Mouse (Mus musculus) cerebellum, adult 11-12 months (tissue): ENCODE measurements at regions not wholly inside any gene's neighbourhood (a gene's known extent, or its start where the extent isn't known, plus 50 kb on each side); places are given as distances from the start of the nearest gene placed in this dataset.
A peak's percentile ranks its signal among the peaks of the same experiment; 100 is the strongest.

Source experiments
- DNase-seq: peaks from one replicate; pipeline ENCODE4 v3.0.0; 2022

DNA sequence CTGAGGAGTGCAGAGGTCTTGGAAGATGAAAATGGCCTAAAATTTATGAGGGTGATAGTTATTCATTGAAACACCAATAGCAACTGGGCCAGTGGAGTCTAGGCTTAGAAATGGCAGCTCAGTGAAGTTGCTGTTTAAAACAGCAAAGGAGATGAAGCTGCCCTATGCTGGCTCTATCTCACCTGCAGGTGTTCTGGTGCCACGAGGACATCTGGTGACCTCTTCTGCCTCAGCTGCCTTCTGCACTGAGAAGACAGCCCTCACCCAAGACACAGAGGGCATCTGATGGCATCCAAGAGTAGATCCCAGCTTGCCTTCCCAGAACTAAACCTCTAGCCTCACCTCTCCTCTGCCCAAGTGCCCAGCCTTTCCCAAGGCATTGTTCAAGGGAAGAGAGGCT lies 187.5 kb upstream of the Sdk2 start:
- DNase-seq, result no peak

DNA sequence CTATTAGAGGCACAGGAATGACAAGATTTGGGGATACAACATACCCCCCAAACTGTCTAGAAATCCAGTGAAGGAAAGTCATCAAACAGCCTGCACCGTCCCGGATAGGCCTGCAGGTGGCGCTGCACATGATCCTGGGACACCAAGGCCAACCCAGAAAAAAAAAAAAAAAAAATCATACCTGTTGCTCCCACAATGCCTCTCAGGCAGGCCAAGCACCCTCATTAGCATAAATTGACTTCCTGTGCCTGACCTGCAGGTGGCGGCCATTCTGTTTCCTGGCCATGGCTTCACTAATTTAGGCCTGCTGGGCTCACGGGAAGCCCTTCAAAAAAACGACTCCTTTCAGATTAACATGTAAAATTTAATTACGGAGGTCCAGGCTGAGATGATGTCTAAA lies 184.8 kb upstream of the Sdk2 start:
- DNase-seq, result peak; percentile 6

DNA sequence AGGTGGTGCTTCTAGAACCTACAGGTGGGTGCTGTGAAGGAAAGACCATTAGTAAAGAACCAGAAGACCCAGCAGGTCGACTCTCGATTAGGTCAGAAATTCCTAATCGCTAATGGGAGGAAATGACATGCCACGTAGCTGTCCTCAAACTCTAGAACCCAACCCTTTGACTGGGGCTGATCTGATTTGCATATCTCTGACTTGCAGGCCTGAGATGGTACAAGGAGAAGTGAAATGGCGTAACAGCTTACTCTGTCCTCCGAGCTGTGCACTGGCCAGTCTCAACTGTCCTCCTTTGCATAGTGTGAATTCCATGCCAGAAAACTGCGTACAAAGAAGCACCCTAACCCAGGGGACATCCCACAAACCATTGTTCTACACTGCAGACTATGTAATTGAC lies 182.4 kb upstream of the Sdk2 start:
- no peak for DNase-seq

DNA sequence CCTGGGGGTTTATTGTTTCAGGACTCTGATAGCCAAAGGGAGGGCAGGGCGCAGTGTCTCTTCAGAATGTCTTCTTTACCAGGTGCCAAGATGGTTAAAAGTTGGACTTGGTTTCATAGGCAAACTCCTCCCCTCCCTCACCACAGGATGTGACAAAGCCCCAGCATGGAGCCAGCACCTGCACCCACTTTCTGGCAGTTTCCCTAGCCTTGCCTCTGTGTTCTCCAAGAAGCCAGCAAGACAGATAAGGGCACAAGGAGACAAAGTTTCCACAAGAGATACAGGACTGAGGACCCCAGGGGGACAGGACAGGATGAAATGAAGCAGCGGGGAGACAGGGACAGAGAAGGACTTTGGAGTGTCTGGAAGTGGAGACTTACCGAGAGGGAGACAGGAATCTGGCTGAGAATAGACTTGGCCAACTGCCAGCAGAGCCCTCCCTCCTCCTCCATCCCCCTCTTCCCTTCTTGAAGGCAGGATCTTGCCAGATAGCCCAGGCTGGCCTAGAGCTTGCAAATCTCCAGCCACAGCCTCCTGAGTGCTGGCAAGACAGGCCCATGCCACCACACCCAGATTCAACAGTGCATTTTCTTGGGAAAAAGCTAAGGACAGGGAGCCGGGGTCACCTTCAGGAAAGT lies 181.5 kb upstream of the Sdk2 start:
- no peak for DNase-seq

DNA sequence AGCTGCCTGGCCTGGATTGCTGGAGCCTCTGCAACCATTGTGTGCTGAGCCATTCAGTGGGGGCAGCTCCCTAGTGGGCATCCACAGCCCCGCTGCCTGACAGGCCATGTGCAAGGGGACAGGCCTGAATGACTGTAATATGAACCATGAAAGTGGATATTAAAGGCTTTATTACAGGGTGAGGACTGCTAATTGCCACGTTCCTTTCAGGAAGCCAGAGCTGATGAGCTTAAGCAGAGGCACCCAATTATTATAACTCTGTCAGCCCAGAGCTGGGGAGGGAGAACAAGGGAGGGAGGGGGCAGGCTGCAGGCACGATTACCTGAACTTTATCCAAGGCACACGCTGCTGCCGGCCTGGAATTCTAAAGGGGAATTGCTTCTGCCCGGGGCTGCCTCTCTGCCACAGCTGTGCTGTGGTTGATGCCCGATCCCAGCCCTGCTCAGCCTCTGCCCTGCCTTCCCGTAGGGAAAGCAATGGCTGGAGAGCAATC lies 172.5 kb upstream of the Sdk2 start:
- no peak for DNase-seq

DNA sequence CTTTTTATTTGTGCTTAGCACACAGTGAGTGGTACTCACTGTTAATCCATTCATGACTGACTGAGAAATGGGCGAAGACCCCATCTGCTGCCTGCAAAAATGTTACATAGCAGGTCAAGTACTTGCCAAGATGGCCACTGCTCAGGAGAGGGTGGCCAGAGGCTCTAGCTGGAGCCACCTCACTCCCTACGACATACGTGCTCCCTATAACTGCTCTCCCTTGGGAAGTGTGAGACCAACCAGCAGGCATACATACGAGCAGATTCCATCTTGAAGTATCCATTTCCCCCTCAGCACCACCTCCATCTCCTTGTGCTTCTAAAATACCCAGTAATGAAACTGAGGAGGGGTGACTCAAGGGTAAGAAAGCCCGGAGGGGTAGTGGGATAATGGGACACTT lies 172.0 kb upstream of the Sdk2 start:
- no peak for DNase-seq

DNA sequence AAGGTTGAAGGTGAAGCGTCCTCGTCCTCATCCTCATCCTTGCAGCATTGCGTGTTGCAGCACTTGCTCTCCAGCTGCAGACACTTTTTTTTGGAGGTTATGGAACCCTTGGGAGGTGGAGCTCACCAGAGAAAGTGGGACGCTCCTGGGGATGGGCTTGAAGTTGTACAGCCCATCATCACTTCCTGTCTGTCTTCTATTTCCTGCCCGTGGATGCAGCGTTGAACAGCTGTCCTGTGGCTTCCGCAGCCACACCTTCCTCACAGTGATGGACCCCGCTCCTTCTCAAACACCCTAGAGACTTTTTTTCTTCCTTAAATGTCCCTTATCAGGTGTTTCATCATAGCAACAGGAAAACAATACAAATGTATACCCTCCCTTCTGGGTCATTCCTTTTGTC lies 171.5 kb upstream of the Sdk2 start:
- DNase-seq, result no peak

DNA sequence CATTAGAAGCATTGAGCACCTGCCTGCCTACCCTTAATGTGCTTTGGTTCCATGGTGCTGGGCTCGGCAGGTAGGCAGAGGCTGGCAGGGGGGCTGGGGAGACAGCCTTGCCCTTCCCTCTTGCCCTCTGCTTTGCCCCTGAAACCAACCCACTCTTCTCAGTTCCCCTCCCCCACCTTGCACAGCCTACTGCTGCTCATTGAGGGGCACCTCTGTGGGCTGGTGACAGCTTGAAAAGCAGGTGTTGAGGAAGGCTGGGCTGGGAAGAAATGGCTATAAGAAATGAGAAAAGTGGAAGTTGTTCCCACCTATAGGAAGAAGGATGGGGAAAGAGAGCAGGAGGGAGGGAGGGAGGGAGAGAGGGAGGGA lies 167.7 kb upstream of the Sdk2 start:
- no peak for DNase-seq

DNA sequence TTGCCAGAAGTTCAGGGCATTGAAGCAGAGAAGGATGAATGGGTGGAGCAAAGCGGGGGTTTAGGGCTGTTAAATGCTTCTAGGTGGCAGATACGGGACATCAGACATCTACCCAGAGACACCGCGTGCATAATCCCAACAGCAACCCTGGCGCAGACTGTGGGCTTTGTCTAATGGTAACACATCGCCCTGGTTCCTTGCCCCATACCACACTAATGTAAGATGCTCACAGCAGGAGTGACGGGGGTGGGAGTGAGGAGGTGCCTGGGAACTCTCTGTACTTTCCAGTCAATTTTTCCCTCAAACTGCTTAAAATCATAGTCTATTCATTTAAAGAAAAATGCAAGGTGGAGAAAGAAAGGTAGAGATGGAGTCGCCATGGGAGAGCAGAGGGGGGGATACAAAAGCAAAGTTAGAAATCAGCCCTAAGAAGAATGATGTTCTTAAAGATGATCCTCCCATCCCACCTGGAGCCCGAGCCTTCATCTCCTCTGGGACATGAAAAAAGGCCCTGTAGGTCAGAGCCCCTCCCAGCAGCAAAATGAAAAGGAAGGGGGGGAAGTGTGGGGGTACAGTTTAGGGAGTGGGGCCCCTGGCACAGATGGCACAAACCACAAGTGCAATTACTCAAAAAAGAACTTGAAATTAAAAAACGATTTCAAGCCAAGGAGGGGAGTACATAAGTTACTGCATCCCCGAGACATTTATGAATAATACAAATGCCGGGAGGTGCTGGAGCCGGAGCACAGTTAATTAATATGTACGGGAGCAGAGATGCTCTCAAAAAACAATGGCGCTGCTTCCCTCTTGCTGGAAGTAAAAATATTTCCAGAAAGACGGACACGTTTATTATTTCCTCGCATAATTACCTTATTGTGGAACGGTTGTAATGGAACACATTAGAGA lies 167.0 kb upstream of the Sdk2 start:
- no peak for DNase-seq

DNA sequence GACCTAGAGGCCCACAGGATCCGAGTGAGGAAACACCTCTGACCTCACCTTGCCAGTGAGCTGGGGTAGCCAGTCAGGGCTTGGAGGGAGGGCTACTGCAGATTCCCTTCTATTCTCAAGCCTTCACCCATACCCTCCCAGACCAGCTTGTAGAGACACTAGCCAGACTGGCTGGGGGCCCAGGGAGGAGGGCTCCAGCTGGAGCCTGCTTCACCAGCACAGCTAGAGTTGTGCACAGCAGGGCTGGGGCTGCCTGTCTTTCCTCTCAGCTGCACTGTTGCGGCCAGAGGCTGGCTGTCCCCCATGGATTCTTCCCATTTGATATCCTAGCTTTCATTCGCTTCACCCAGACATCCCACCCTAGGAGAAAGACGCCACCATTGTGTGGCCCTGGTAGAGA lies 165.0 kb upstream of the Sdk2 start:
- DNase-seq, result no peak

DNA sequence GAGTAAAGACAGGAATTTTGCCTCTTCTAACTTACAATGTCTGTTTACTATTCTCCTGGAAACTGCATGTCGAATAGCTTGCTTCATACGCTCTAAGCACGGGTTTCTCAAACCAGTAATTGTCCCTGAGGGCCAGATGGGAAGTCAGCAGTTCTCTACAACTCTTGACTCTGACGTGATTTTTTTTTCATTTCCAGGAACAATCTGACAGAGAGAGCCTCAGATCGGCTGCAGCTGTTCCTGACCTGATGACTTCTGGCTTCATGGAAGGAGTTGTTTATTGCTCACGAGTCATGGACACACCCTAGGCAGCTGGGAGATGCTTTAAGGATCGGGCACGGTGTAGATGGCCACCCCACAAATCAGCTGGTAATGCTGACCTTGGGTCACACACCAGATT lies 162.9 kb upstream of the Sdk2 start:
- no peak for DNase-seq

DNA sequence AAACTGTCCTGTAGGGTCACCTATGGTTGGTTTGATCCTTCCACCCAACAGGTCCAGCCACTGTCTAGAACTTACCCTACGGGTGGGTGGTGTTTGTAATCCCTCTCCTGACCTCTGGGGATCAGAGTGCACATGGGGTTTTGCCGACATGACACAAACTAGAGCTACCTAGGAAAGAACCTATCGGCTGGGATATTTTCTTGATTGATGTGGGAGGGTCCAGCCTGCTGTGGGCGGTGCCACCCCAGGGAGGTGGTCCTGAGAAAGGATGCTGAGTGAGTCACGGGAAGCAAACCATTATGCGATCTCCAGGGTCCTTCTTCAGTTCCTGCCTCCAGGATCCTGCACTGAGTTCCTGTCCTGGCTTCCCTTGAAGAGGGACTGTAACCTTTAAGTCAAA lies 162.3 kb upstream of the Sdk2 start:
- DNase-seq, result no peak

DNA sequence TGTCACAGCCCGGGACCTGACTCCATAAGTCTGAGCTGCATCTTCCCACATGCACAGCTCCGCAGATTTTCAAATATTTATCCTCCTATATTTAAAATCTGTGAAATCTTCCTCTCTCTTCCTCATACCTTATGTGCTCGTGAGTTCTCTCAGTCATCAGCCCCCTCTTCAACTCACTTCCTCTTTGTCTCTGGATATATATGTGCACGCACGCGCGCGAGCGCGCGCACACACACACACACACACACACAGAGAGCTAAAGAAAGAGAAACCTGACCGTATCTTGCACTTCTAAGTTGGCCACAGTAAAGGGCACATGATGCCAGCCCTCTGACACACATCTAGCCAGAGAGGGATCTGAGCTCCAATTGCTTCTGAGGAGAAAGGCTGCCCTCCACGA lies 159.7 kb upstream of the Sdk2 start:
- DNase-seq, result no peak

DNA sequence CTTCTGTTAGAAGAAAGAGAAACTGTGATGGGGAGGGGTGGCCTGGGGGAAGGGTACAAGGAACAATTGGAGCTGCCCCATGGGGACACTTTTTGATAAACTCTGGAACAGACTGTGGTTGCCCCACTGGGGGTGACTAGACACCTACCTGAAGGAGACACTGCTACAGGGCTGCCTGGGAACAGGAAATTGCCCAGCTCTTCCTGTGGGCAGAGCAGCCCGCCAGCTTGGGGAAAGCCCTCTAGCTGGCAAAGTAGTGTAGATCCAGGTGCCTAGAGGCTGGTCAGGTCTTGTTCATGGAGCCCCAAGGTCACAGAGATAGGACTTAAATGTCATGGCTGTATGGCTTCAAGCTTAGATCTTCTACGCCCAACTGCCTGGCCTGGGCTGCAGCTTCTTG lies 157.9 kb upstream of the Sdk2 start:
- no peak for DNase-seq

DNA sequence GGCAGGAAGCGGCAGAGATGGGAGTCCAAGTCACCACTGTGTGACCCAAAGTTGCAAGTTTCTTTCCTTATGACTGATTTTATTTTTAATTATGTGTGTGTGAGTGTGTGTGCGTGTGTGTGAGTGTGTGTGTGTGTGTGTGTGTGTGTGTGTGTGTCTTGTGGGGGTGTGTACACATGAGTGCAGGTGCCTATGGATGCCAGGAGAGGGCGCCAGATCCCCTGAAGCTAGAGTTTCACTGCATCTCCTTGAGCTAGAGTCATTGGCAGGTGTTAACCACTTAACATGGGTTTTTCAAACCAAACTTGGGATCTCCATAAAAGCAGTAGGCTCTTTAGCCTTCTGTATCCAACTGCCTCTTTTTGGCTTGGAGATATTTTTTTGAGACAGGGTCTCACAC lies 156.2 kb upstream of the Sdk2 start:
- DNase-seq, result no peak

DNA sequence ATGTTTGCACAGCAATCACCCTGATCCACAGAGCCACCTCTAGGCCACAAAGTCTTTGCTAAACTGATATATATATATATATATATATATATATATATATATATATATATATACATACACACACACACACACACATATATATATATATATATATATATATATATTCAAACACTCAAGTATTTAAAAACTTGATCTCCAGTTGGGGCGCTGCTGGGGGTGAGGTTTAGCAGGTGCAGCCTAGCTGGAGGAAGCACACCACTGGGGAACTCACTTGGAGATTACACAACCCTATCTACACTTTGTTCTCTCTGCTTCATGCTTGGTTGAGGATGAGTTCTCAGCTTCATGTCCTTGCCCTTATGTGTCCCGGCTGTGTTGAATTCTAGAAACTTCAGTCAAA lies 153.6 kb upstream of the Sdk2 start:
- DNase-seq, result no peak

DNA sequence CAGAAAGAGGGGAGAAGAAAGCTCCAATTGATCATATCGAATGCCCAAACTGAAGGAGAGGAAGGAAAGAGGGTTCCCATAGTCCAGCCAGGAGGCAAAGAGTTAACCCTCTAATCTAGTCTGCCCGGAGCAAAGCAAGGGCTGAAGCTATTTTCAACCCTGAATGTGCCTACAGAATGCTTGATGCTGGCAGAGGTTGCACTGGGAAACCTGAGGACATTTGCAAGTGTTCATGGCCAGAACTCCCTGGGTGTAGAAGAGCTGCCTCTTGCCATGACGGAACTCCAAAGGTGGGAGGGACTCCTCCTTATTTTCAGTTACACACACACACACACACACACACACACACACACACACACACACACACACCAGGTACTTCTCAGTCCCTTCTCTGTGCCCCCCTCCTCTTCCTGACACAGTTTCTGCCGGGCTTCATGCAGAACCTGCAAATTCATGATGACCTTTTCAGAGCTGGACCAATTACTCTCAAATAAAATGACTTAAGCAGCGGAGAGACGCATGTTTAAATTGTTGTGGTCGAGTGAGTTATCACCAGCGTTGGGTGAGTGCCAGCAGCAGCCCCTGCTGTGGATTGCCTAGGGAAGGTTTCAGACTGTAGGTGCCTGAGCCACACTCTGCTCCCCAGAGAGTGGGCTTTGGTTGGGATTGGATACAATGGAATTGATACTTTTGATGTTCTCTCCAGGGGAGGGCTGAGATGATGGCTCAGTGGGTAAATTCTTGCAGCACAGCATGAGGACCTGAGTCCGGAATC lies 152.1 kb upstream of the Sdk2 start:
- no peak for DNase-seq

DNA sequence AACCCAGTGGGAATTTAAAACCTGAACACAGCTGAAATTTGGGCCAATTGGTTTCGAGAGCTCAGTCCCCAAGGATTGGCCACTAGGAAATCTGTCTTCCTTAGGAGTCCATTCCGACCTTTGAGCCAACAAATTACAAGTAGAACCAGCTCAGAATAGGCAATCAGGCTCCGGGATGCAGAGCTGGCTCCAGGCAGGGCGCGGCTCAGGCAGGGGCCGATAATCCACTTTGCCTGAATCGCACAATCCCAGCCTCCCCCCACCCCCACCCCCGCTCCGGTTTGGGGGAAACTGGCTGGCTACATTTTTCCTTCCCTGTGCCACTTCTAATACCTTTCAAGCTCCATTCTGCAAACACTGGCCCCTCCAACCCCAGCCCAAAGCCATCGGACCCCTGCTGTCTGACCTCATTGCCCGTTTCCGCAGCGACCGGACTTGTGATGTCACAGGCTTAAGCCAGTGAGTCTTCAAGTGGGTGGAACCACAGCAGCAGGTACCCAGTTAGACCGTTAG lies 150.5 kb upstream of the Sdk2 start:
- no peak for DNase-seq

DNA sequence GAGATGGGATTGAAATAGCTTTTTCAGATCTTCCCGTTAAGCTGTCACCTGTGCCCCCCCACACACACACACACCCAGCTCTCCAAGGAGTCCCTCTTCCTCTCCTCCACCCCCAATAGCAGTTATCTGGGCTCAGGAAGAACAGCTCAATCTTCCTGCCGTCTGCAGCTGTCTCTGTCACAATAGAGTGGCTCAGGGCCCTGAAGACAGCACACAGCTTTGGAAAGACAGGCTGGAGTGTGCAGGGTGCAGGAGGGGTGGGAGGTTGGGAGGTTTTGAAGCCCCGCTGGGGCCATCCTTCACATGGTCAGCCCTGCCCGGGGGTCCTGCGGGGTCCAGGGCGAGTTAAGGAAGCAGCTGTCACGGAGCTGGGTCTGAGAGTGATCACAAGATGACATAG lies 149.6 kb upstream of the Sdk2 start:
- DNase-seq, result no peak

DNA sequence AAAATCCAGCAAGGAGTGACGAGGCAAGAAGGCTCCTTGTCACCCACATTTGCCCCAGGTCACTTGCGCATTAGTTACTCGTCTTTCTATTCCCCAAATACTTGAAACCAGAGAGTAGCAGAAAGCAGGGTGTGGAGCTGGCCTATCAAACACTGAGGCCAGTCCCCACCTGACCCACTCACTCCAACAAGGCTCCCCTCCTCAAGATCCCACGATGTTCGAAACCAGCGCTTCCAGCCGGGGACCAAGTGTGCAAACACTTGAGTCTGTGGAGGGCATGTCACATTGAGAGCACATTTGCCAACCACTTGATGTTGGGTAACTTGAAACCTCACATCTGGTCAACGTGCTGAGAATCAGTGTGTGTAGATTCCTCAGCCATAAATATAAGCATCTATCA lies 148.4 kb upstream of the Sdk2 start:
- DNase-seq, result no peak

DNA sequence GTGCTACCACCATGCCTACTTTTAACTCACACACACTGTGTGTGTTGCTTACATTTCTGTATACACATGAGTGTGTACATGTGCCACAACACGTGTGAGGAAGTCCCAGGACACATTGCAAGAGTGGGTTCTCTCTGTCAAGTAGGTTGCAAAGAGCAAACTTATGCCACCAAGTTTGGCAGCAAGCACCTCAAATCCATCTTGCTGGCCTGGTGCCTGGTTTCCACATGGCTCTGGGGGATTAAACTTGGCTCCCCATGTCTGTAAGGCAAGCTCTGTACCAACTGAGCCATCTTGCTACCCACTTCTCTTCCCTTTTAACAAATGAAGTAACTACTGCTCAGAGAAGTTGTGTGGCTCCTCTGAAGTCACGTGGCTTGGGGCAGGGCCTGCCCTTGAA lies 145.3 kb upstream of the Sdk2 start:
- DNase-seq, result no peak

DNA sequence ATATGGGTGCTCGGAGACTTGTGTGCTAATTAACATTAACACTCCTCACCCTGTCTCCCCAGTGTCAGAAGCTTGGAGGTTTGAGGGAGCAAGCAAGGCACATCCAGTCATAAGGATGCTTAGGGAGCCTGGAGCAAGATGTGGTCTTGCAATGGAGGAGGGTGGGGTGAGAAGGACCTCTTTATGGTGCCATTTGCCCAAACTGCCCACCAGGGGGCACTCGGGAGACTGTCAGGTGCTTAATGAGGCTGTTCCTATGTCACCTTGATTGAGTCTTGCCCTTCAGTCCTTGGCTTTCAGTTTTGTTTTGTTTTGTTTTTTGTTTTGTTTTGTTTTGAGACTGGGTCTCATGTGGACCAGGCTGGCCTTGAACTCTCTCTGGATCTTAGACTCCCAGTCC lies 138.3 kb upstream of the Sdk2 start:
- no peak for DNase-seq

DNA sequence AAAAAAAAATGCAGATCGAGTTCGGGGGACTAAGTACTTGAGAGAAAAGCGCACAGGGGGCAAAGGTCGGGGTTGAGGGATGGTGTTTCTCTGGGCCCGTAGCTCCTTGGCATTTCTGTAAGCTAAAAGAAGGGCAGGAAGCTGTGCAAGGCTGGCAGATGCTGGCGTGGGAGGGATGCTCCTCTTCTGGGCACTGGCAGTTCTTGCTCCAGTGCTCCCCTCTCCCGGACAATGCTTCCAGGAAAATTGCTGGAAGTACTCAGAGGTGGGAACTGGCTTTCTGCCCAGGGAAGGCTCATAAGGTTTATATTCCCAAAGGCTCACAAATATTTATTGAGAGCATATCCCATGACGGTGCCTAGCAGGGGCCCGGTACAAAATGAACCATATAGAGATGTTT lies 136.6 kb upstream of the Sdk2 start:
- DNase-seq, result no peak

DNA sequence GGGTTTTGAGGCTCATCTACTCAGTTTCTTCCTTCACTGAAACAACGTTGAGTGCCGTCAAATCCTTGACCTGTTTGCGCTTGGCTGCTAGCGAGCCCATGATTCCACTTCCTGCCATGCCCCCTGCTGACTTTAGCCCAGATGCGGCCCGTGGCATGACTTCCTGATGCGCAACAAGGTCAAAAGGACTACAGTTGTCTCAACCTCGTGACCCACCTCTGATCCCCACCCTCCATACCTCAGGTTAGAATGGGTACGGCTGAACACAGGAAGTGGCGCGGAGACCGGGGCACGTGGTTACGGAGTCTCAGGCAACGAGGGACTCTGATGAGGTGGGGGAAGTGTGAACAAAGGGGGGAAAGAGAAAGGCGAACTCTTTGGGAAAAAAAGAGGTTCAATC lies 135.6 kb upstream of the Sdk2 start:
- no peak for DNase-seq
